Mouse (Mus musculus) thymus, adult 2 months (tissue): Measurements from ENCODE around the gene Pdhb. TPM values are rescaled to one million over a fixed set of nuclear protein-coding genes. Genes with fewer than 3 reads are reported as not detected.

Experiments
- DNase-seq: peaks from one replicate; pipeline ENCODE4 v3.0.0; 2021
- H3K27ac ChIP-seq: fragments of 200-500 bp; 2 replicates; pipeline ENCODE4 v1.5.1; 2012; ENCODE audit warnings: low read length, control low read depth; ENCODE audit not compliant: control insufficient read depth, insufficient read depth
- H3K27me3 ChIP-seq: fragments of 200-500 bp; 2 replicates; pipeline ENCODE4 v1.6.1; 2012; ENCODE audit warnings: mild to moderate bottlenecking, low read length, moderate library complexity, mixed read lengths; ENCODE audit not compliant: control insufficient read depth, insufficient read depth
- H3K36me3 ChIP-seq: fragments of 200-500 bp; 2 replicates; pipeline ENCODE4 v1.6.1; 2012; ENCODE audit warnings: mild to moderate bottlenecking, low read length, moderate library complexity; ENCODE audit not compliant: control insufficient read depth, insufficient read depth
- H3K4me1 ChIP-seq: fragments of 200-500 bp; replicated peaks from 2 replicates; pipeline ENCODE4 v1.6.1; 2012; ENCODE audit warnings: low read length; ENCODE audit not compliant: control insufficient read depth, insufficient read depth
- H3K4me3 ChIP-seq: fragments of 200-500 bp; 2 replicates; pipeline ENCODE4 v1.5.1; 2012; ENCODE audit warnings: mild to moderate bottlenecking, low read length, control low read depth, moderate library complexity; ENCODE audit not compliant: control insufficient read depth, insufficient read depth
- CTCF ChIP-seq: fragments of 200-500 bp; IDR thresholded peaks from 2 replicates; pipeline ENCODE4 v1.5.1; 2012; ENCODE audit warnings: mild to moderate bottlenecking, control low read depth, low read length, moderate library complexity, borderline replicate concordance; ENCODE audit not compliant: control insufficient read depth, poor library complexity, insufficient read depth; ENCODE audit errors: extremely low read depth
- POLR2A ChIP-seq: fragments of 200-500 bp; IDR thresholded peaks from 2 replicates; pipeline ENCODE4 v1.6.1; 2012; ENCODE audit warnings: mild to moderate bottlenecking, low read length, control low read depth, moderate library complexity; ENCODE audit not compliant: control insufficient read depth, poor library complexity, insufficient read depth; ENCODE audit errors: extremely low read depth
- WGBS: fragments of 180-500 bp; shearing (Covaris S2); methylation state at CpG from one replicate; pipeline ENCODE4 v1.1.7; 2018; 5-methylcytosine and 5-hydroxymethylcytosine counted together
- polyA plus RNA-seq: library from polyadenylated mRNA; depleted of rRNA; stranded (reverse); fragments of >200 nt; gene quantifications from 2 replicates; pipeline ENCODE4 v1.2.3, GENCODE M21; 2012; rRNA removed

The Pdhb gene
- 79.8 and 88.9 TPM in 2 replicates for polyA plus RNA-seq

GRCm38 (mm10) chr14:8172507-8173410 is at the start of gene Pdhb:
Gene Pdhb (minus strand): TSS chr14:8173025.
- peaks cover 4% of the 10 kb centered on the region; the same call in 1 of the 2 replicates for H3K4me1 ChIP-seq
- peak within 1 kb of the TSS; percentile 93 for H3K4me3 ChIP-seq
- under 1% methylated on average over 64 of the region's 64 CpGs for WGBS
- peaks cover 17% of the 10 kb centered on the region for H3K36me3 ChIP-seq
- peak; percentile 99 for DNase-seq
- TF ChIP-seq CTCF (peak; percentile 13; the same call in 1 of the 2 replicates), POLR2A (peak; percentile 65; the same call in 1 of the 2 replicates)
- H3K27ac ChIP-seq = no peak within 1 kb of the TSS
- H3K27me3 ChIP-seq = no peaks in the 10 kb centered on the region

DNA sequence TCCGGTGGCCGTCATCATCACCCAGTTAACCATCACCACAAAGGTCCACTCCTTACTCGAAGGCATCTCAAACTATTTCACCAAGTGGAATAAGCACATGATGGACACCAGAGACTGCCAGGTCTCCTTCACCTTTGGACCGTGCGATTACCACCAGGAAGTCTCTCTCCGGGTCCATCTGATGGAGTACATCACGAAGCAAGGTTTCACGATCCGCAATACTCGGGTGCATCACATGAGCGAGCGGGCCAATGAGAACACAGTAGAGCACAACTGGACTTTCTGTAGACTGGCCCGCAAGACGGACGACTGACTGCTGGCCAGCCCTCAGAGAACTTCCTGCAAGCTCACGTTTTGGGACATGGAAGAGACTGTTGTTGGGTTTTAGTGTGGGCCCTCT is 49.7 kb upstream of the Pdhb start:
- 97% methylated on average over 16 of the region's 16 CpGs for WGBS
- H3K27ac ChIP-seq = no peak overlapping the region
- H3K27me3 ChIP-seq = no peaks in the 10 kb centered on the region
- TF ChIP-seq POLR2A = no peak
- no peak for TF ChIP-seq CTCF
- no peaks in the 10 kb centered on the region for H3K36me3 ChIP-seq
- H3K4me1 ChIP-seq = no peaks in the 10 kb centered on the region
- no peak for DNase-seq
- no peak overlapping the region for H3K4me3 ChIP-seq

- no peaks in the 10 kb centered on the region for H3K27me3 ChIP-seq
- H3K4me1 ChIP-seq = no peaks in the 10 kb centered on the region
- H3K27ac ChIP-seq = no peak overlapping the region
- no peak overlapping the region for H3K4me3 ChIP-seq
- H3K36me3 ChIP-seq = no peaks in the 10 kb centered on the region
- TF ChIP-seq CTCF = no peak
- TF ChIP-seq POLR2A = no peak
- 100% methylated on average over 2 of the region's 2 CpGs for WGBS
- no peak for DNase-seq
These were observed 48.1 kb upstream of the Pdhb start for GRCm38 (mm10) chr14:8220912-8221311.

DNA sequence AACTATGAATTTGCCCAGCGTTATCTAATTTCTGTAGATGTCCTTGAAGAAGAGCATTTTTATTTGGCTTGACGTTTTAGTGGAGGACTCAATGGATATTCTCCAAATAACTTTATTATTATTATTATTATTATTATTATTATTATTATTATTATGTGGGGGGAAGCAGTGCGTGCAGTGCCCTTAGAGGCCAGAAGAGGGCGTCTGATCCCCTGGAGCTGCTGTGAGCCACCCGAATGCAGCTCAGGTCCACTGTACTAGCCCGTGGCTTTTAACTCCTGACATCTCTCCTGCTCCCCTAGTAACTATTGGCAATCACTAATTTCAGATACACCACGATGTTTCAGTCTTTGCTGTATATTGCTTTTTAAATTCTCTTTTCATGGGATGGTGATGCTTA is 47.5 kb upstream of the Pdhb start:
- DNase-seq = no peak
- Histone ChIP-seq H3K36me3 (no peaks in the 10 kb centered on the region), H3K4me1 (0 out of 2 replicates have a peak, but pooled peaks cover 2% of the 10 kb centered on the region), H3K27me3 (no peaks in the 10 kb centered on the region), H3K4me3 (no peak overlapping the region), H3K27ac (no peak overlapping the region)
- WGBS = 78% methylated on average over 7 of the region's 7 CpGs
- TF ChIP-seq POLR2A = no peak
- no peak for TF ChIP-seq CTCF

- no peak overlapping the region for H3K27ac ChIP-seq
- no peak overlapping the region for H3K4me3 ChIP-seq
- no peaks in the 10 kb centered on the region for H3K27me3 ChIP-seq
- 0 out of 2 replicates have a peak, but pooled peaks cover 3% of the 10 kb centered on the region for H3K4me1 ChIP-seq
- DNase-seq = no peak
- TF ChIP-seq CTCF (no peak), POLR2A (no peak)
- 96% methylated on average over 11 of the region's 11 CpGs for WGBS
- no peaks in the 10 kb centered on the region for H3K36me3 ChIP-seq
These were observed 47.1 kb upstream of the Pdhb start for GRCm38 (mm10) chr14:8219876-8220275.

GRCm38 (mm10) chr14:8218730-8219380 is 46.0 kb upstream of the Pdhb start:
- no peak for DNase-seq
- H3K27ac ChIP-seq = no peak overlapping the region
- H3K36me3 ChIP-seq = no peaks in the 10 kb centered on the region
- H3K4me3 ChIP-seq = no peak overlapping the region
- TF ChIP-seq POLR2A (no peak), CTCF (no peak)
- H3K4me1 ChIP-seq = 0 out of 2 replicates have a peak, but pooled peaks cover 3% of the 10 kb centered on the region
- 92% methylated on average over 10 of the region's 10 CpGs for WGBS
- no peaks in the 10 kb centered on the region for H3K27me3 ChIP-seq
